Mouse (Mus musculus): ENCODE data around the gene Smim6.

The Smim6 gene

DNA sequence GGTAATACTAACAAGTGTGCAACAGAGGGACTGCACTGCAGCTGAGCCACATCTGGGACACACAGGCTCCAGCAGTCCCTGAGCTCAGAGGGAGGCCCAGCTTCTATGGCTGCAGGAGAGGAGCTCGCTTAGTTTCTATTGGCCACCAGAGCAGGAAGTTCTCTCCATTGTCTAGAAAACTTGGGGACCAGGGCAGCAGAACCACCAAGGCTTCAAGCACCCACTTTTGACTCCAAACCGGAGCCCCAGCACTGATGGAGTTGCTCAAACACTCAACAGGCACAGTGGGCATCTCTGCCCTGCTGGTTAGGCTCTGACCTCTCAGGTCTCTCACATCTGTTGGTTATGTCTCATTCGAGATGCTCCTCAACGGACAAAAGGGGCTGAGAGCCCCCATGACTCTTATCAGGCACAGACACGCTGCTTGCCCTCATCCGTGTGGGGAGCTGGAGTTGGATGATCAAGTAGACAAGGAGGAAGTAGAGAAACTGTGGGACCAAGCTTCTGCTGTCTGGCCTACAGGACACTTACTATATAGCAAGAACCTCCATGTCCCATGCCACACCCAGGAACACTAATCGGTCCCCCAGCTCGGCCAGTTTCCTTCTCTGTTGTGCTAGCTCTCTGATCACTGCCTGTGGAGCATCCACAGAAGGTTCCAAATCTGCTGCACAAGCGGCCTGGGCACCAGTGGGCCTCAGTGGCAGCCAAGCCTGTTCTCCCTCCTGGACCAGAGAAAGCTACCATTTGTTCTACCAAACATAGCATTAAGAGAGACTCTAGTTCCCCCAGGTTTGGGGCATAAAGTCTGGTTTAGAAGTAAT, 10.3 kb upstream of the Smim6 start:
- DNase-seq: no peak

DNA sequence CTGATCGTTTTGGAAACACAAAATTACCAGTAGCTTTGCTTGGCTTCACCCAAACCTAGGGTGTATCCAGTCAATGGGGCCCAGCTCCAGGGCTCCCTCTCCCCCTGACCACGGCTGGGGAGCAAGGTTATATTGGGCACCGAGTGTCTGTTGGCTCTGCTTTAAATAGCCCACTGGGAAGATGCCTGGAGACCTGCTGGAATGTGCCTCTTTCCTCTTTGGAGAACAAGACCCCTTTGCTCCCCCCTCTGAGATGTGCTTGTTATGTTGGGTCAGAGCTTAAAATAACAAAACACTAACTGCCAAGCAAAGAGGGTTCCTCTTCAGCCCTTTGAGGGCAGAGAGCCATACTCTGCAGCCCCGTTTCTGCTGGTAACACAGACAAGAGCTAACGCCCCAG, 9.6 kb upstream of the Smim6 start:
- no peak for DNase-seq

DNA sequence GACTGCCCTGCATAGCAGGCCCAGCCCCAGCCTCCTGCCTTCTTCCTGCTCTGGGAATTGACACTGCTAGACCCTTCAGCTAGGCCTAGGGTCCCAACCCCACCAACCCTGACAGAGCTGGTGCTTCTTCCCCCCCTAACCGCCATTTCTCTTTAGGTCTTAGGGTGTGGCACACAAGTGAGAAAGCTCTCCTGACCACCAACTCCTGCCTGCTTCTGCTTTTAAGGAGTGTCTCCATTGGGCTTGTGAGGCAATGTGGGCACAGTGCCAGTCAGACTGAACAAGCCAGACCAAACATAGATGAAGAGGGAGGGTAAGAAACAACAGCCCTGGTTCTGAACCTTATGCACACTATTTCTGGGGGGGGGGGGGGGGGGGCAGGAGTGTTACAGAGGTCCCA, 9.0 kb upstream of the Smim6 start:
- peak; percentile 37 for DNase-seq

DNA sequence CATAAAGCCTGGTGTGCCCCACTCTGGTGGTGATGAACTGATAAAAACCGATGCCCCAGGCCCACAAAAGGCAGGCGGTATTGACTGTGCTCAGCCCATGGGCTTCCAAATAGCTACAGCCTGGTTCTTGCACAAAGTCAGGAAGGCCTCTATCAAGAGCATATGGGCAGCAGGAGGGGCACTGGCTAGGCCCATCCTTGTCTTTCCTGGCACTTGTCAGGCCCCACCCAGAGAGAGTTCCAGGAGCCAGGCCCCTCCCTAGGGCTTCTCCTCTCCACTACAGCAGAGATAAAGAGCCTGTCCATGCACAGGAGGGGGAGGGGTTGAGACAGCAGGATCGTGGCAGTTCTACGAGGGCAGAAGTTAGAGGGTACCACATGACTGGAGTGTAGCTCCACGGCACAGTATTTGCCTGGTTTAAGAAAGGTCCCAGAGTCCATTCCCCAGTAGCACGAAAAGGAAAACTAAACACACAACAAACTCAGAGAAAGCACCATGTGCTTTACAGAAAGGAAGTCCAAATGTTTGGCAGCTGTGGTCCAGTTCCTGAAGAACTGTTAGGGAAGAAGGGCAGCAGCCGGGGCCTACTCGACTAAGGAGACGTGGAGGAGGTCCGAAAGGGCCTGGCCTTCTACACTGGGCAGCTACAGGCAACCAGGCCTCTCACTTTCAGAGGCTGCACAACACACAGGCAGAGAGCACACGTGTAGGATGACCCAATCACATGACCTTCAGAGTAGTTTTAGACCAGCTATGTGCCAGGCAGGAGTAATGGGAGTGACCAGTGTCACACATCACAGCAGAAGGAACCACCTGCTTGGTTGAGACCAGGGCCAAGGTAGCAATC, 8.2 kb upstream of the Smim6 start:
- peak; percentile 38 for DNase-seq

DNA sequence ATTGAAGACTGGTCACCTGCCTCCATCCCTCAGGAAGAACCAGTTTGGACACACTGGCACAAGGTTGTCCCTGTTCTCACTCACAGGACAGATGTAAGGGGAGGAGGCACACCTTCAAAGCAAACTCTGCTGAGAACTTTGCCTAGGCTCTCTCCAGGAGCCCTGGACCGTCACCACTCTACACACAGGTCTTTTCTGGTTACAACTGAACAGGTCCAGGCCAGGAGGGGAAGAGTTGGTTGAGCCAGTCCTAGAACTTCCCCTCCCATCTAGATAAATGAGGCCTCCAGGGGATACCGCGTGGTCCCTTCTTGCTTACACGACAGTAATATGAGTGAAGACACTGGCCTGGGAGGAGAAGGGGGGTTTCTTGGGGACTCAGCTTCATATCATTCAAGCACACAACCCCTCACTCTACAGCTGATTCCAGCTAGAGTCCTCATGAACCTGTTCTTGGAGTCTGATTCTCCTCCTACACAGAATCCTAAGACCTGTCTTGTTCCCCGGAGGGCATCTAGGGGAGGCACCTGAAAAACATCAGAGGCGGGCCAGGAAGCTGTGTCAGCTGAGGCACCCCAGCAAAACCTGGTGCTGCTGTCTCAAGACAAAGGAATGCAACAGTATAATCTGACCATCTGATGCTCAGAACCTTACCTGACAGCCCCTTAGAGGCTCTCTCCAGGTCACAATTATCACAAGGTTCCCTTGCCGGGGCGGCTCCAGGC, 7.4 kb upstream of the Smim6 start:
- peak; percentile 37 for DNase-seq

DNA sequence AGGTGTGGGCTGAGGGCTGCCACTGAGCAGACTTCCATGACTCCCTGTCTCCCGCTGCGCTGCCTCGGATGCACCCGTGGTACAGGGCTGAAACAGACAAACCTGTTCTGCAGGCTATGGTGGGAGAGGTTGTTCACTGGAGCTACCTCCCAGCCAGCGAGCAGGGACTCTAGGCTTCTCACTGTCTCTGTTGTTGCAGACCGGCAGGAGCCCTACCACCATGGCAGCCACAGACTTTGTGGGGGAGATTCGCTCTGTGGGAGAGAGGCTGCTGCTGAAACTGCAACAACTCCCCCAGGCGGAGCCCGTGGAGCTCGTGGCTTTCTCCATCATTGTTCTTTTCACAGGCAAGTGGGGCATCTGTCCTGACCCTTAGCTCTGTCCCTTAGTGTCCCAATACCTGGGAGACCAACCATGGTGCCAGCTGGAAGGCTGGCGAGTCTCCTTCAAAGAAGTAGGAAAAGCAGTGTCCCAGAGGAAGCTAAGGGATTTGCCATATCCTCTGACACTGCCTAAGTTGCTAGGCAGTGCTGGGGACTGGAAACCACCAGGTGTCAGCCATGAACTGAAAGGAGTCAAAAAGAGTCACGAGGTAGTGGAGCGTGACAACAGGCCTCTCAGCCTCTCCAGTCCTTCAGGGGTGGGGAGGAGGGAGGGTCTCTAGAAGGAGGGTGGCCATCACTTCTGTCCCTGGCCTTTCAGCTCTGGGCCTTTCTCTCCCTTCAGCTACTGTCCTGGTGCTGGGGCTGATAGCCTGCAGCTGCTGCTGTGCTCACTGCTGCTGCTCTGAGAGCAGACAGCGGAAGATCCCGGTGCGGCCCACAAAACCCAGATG, 6.6 kb upstream of the Smim6 start:
- peak; percentile 32 for DNase-seq

DNA sequence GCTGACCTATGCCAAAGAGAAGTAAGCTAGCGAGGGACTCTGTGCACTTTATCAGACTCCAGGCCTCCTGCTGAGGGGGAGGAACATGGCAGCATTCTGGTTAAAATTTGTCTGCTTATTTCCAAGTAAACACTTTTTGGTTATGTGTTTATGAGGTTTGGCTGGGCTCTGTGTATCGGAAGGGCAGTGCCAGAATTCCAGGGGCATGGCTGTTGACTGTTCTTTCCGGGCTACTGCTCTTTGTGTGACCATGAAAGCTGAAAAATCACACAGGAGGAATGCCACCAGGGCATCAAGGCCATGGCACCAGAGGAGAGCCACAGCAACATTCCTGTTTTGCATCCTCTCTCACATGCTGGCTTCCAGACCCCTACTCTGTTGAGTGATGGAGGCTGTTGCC, 5.7 kb upstream of the Smim6 start:
- peak; percentile 39 for DNase-seq

DNA sequence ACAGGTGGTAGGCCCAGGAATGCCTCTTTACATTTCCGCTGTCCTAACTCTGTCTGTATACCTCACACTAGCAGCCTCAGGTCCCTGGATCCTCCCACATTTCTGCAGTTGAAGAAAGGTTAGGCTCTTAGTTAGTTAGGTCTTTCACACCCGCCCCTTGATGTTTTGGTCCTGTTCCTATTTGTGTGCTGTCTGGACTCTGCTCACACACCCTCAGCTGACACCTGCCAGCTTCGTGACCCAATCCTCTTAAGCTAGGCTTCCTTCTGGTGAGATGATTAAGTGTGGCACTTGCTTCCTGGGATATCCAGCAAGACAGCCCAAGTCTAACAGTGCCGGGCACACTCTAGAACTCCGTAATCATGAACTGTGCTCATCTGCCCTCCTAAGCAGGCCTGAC, 5.3 kb upstream of the Smim6 start:
- no peak for DNase-seq

DNA sequence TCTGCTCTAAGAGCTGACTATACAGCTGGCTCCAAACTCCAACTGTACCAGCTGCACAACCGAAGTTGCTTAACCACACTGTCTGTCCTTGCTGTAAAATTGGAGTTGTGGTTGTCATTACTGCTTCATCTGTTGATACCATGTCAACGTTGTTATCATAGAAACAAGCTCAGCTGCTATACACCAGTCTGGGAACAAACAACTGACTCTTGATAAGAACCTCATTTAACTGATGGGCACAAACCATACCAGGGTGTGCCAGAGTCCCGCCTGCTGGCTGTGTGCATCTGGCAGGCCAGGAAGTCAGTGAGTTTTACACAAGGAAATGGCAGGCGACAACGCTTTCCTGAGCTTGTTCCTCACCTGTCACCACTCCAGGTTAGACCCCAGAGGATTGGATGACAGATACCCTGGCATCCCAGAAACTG, 669 bp upstream of the Smim6 start:
- no peak for DNase-seq

DNA sequence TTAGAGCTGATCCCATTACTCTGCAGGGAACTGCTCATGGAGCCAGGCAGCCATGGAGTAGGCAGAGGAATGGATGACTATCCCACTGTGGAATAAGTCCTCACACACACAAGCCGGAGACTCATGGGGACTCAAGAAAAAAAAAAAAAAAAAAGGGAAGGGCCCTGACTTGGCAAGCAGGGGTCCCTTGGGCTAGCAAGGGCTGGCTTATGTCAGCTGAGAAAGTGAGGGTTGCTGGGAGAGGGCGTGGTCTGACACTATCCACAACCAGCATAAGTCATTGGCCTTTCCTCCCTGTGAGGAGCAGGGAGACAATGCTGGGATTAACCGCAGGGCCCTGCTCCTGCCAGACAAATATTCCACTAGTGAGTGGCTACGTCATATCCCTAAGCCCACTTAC, 4.8 kb downstream of the Smim6 start:
- no peak for DNase-seq

DNA sequence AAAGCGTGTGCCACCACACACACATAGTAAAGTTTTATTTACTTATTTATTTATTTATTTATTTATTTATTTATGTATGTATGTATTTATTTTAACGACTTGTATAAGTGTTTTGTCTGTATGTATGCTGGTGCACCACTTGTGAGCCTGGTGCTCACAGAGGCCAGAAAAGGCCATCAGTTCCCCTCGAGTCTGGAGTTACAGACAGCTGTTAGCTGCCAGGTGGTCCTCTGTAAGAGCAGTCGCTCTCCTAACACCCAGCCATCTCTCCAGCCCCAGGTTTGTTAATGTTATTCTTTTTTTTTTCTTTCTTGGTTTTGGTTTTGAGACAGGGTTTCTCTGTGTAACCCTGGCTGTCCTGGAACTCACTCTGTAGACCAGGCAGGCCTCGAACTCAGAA, 6.8 kb downstream of the Smim6 start:
- no peak for DNase-seq

DNA sequence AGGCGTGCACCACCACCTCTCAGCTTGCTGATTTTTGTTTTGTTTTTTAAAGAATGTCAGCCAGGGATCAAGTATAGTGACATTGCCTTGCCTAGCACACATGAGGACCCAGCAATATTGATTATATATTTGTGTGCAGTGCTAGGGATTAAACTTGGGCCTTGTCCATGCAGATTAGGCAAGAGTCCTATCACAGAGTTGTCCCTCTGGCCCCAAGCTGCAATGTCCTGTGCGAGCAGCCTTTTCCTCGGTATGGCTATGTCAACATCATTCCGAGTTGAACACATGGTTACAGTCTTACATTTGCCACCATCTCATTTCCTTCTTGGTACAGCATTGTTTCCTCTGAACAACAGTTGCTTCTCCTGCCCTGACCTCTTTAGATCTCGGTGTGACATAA, 7.3 kb downstream of the Smim6 start:
- DNase-seq: no peak

DNA sequence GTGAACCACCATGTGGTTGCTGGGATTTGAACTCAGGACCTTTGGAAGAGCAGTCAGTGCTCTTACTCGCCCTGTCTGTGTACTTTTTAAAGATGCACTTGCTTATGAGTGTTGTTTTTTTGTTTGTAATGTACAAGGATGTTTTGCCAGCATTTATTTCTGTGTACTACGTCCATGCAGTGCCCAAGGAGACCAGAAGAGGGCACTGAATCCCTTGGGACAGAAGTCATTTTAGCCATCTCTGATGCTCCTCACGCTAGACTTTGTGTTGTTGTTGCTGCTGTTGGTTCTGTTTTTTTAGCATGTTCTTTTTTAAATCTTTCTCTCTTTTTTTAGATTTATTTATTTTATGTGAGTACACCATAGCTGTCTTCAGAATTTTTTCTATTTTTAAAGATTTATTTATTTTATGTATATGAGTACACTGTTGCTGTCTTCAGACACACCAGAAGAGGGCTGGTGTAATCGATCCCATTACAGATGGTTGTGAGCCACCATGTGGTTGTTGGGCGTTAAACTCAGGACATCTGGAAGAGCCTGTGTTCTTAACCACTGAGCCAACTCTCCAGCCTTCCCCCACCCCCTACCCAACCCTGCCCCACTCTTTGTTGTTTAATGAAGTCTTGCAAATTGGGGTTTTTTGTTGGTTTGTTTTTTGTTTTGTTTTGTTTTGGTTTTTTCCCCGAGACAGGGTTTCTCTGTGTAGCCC, 8.4 kb downstream of the Smim6 start:
- peak; percentile 70 for DNase-seq

DNA sequence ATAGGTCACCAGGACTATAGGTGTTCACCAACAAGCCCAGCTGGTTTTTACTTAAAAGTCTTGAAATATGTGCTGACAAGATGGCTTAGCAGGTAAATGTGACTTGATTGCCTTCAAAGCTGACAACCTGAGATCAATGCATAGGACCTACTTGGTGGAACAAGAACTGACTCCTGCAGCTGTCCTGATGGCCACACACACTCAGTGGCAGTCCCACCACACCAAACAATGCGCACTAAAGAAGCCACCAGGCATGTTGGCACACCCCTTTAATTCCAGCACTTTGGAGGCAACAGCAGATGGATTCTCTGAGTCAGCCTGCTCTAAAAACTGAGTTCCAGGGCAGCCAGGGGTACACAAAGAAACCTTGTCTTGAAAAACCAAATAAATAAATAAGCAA, 10.2 kb downstream of the Smim6 start:
- DNase-seq: no peak

DNA sequence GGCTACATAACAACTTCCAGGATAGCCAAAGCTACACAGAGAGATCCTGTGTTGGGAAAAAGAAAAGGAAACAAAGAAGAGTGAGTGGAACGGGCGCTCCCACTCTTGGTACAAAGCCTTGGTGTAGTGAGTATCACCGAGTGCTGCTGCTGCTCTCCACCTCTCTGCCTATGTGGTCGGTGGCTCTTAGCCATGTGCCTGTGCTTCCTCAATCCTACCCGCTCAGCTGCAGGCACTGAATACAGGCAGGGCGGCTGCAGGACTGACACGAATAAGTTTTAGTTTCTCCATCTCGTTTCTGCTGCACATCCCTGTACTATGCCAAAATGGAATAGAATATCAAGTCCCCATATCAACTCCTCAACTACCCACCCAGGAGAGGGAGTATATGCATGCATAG, 17.2 kb downstream of the Smim6 start:
- no peak for DNase-seq

DNA sequence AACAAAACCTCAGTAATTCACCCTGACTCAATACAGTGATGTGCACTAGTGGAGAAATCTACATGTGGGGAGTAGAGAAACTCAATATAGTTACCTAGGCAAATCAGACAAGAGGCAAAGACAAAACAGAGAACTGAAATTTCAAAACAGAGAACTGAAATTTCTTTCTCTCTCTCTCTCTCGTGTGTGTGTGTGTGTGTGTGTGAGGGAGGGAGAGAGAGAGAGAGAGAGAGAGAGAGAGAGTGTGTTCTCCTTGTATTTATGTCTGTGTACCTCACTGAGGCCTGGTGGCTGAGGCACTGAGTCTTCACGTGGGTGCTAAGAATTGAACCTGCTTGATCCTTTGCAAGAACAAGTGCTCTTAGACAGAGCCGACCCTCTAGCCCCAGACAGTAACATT, 18.0 kb downstream of the Smim6 start:
- DNase-seq: no peak

DNA sequence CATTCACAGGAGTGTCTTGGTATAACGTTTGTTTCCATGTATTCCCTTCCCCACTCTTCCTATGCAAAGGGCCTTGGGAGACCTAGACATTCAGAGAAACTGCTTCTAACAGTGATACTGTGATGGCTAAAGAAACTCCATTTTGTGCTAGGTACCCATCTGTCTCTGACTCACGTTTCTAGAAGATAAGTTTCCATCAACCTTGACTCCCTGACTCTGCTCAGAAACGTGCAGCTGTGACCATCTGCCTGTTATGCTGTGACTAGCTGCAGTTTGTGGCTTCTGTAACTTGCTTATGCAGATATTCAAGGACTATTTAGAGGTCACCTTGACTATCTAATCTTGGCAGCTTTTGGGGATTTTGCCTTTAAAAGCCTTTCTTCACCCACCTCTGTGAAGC, 19.4 kb downstream of the Smim6 start:
- DNase-seq: no peak

DNA sequence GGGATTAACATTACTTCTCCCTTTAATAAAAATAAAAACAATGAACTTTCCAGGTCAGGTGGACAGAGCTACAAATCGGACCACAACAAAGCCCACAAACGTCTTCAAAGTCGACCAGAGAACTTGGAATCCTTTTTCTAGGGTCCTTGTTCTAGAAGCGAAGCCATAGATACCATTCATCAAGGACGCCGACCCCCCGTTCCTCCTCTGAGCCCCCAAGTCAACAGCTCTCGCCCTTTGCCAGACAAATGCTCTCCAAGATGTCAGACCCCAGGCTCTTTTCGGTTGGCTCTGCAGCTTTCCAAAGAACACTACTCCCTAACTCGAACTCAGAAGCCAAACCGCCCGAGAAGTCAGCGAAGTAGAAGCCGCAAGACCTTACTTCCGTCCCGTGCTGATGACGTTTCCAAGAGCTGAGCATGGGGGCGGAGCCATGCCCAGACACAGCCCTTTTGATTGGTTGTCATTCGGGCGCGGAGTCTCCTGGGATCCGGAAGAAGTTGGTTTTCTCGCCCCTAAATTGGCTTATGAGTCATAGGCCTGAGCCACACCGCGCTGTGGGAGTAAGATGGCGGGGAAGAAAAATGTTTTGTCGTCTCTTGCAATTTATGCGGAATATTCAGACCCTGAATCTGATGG, 21.4 kb downstream of the Smim6 start, which contains the start of the genes Sap30bp and Recql5:
TSS of gene Sap30bp (plus strand) at position 175 of the 639 bp plus-strand sequence.
TSS of gene Recql5 (minus strand) at position 370 of the 639 bp plus-strand sequence.
- peak; percentile 98 for DNase-seq

DNA sequence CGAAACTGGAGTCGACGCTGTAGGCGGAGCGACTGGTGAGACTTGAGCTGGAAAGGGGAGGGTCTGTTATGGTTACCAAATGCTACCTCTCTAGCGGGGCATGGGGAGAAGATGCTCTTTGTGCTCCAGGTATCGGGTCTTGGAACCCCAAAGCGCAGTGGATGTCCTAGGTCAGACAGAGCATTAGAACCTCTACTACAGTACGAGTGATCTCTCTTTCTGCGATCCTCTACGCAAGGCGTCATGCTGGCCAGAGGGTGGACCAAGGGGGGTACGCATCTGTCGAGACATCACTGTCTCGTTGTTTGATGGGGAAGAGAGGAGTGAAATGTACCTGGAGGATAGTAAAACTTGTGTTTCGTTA, 21.9 kb downstream of the Smim6 start:
- DNase-seq: no peak

DNA sequence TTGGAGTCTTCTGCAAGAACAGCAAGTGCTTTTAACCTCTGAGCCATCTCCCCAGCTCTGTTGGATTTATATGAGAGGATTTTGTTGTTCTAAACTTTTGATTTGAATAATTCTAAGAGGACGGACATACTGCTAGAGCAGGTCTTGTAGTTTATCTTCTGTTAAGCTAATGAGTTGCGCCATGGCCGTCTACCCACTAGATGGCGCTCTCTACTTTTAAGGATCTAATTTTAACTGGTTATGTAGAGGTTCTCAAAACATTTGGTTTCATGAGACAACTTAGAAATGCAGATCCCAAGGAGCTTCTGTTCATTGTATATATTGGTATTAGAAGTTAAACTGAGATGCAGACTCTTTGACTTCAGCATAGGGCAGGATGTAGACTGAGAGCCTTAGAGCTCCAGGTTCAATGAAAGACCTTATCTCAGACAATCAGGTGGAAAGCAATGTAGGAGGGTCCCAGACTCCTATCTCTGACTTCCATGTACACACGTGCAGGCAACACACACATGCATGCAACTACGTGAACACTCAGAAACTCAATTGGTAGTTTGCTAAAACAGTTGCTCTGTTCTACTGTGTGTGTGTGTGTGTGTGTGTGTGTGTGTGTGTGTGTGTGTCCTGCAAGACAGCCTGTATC, 28.0 kb downstream of the Smim6 start:
- peak; percentile 76 for DNase-seq

DNA sequence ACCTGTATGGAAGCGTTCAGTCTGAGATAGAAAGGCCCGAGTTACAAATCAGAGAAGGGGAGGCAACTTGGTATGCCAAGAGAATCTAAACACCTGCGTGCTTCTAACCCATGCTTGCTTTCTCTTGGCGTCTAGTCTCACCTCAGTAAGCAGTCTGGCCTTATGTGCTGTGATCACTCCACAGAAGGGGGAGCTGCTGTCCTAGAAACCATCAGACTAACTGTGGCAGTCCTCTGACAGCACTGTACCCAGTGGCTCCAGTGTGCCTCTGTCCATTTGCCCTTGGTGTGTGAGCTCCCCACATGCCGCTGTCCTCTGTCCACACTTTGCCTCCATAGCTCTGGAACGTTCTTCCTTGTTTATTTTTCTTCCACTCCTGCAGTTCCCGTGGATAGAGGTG, 30.2 kb downstream of the Smim6 start:
- no peak for DNase-seq
